Mouse (Mus musculus) gastrocnemius, postnatal 4 days (tissue): Measurements from ENCODE around the gene Klf16. TPM values are rescaled to one million over a fixed set of nuclear protein-coding genes. Genes with fewer than 3 reads are reported as not detected.
A peak's percentile ranks its signal among the peaks of the same experiment; 100 is the strongest.

Source experiments
- DNase-seq, 2 experiments: peaks; one replicate each; pipeline ENCODE4 v3.0.0; 2021 to 2022; ENCODE audit warnings: low spot score in 2 of 2, mixed read lengths in 2 of 2
- total RNA-seq, 2 experiments: library from RNA; stranded (reverse); gene quantifications; 2 replicates each; pipeline ENCODE4 v1.2.3; 2021

Klf16 gene
- total RNA-seq, 2 experiments from 2014 or later = 7.5 to 8.5 TPM

DNA sequence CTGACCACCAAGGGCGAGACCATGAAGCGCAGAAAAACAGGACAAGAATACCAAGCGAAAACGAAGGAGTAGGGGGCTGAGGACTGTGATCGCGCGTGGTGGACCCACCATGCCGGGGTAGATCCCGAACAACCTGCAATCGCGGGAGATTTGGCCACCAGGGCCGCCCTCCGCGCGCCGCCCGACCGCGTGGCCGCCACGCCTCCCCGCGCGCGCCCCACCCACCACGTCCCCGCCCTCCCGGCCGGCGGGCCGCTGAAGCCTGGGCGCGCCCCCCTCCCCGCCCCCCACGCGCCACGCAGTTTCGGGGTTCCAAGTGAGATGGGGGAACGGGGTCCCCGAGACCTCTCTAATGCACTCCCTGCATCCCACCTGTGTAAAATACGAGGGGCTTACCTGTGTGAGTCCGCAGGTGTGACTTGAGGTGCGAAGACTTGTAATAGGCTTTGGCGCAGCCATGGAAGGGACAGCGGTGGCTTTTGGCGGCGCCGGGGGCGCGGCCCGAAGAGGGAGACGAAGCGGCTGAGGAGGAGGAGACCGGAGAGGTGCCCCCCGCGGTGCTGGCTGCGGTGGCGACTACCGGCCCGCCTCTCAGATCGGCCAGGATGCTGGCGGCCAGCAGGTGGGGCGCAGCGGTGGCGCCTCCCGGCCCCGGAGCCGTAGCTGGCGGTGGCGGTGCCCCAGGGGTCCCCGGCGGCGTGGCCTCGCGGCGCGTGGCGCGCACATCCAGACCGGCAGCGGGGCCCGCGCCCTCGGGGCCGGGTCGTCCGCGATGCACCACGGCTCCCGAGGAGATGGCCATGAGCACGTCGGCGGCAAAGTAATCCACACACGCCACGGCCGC, 548 bp downstream of the Klf16 start:
- DNase-seq = peak in 1 of 2 experiments; percentile 59

- no peak for DNase-seq
Observed at GRCm38 (mm10) chr10:80575925-80576324, 1.2 kb downstream of the Klf16 start.

- no peak for DNase-seq
Observed at GRCm38 (mm10) chr10:80574896-80575295, 2.2 kb downstream of the Klf16 start.

GRCm38 (mm10) chr10:80573944-80574343, 3.2 kb downstream of the Klf16 start:
- DNase-seq = no peak

DNA sequence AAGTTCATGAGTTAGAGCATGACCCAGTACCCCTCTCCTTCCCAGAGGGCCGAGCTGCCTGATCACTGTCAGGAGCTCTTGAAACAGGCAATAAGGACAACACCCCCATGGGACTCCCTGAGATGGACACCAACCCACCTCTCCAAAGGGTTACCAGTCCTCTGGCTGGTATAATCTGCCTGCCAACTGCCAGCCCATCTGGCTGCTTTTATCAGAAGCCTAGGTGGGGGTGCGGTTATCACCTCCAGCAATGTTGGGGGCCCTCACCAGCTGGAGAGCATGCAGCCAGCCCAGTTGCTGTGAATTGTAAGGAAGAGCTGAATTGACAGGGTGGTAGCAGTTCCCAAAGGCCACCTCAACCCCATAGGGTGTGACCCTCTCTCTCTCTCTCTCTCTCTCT, 4.6 kb downstream of the Klf16 start:
- DNase-seq = no peak

GRCm38 (mm10) chr10:80570871-80571836, 6.0 kb downstream of the Klf16 start:
- peak in 1 of 2 experiments; percentile 32 for DNase-seq

DNA sequence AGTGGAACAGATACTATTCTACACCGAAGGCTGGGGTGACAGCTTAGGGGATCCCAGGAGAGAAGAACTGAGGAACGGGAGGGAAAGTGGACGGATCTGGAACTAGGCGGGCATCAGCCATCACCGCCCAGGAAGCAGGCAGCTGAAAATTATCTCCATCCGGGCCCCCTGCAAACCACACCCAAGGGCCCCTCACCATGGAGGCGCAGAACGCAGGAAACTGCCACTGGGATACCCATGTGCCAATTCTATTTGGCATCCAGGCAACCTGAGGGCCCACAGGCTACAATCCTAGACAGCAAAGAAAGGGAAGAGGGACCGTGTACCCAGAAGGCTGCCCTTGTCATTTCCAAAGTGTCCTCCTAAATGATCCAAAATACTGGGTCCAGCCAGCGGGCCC, 6.7 kb downstream of the Klf16 start:
- DNase-seq = peak in 1 of 2 experiments; percentile 16

- peak; percentile 59 to 77 for DNase-seq
Observed at GRCm38 (mm10) chr10:80569664-80570066, 7.5 kb downstream of the Klf16 start.

DNA sequence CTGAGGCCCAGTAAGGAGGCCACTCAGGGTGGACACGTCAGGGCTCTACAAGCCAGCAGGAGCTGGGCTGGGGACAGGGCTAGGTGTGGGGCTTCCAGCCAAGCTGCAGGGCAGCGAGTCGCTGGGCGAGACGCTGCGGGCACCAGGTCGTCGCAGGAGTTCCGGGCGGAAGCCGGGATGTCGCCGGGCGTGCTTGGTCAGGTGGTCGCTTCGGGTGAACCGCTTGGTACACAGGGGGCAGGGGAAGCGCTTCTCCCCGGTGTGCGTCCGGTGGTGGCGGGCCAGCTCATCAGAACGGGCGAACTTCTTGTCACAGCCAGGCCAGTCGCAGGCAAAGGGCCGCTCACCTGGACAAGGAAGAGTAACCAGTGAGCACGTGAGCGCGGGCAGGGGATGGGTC, 8.2 kb downstream of the Klf16 start:
- DNase-seq = peak in 1 of 2 experiments; percentile 21

- DNase-seq = peak; percentile 75 to 82
Observed at GRCm38 (mm10) chr10:80566375-80567092, 10.6 kb downstream of the Klf16 start.

DNA sequence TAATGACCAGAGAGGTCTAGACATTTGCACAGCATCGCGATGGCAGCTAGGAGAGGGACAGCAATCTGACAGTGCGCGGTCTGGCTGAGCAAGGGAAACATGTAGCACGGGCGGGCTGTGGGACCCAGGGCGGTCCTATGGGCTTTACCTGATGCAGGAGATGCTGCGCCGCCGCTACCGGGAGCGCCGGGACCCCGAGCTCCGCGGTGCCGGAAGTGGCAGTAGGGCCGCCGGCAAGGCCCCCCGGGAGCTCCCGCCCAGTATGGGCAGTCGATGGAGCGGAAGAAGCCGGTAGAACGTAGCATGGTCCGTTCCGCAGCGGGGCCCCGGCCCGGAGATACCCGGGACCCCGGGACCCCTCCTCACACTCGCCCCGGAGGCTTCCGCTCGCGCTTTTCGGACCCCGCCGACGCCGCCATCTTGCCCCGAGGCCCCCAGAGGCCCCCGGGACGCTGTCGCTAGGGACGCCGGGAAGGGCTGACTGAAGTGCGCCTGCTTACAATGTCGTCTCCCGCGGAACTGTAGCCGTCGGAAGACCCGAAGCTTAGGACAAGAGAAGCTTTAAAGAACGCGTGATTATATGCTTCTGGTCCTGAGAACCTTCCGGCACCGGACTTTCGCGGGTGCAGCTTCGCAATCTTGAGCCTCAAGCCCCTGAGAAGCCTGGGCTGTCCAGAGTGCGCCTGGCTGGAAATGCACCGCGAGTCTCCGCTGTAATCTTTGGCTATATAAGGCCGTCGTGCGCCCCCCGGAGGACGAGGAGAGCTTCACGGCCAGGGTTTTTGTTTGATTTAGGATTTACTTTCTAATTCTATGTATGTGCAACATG, 15.8 kb downstream of the Klf16 start, which contains the start of gene Rexo1:
Gene Rexo1 (minus strand): TSS at position 445 of the 829 bp plus-strand sequence.
- DNase-seq = peak; percentile 75 to 93

GRCm38 (mm10) chr10:80560621-80561020, 16.5 kb downstream of the Klf16 start:
- no peak for DNase-seq

GRCm38 (mm10) chr10:80559431-80559830, 17.7 kb downstream of the Klf16 start:
- no peak for DNase-seq

DNA sequence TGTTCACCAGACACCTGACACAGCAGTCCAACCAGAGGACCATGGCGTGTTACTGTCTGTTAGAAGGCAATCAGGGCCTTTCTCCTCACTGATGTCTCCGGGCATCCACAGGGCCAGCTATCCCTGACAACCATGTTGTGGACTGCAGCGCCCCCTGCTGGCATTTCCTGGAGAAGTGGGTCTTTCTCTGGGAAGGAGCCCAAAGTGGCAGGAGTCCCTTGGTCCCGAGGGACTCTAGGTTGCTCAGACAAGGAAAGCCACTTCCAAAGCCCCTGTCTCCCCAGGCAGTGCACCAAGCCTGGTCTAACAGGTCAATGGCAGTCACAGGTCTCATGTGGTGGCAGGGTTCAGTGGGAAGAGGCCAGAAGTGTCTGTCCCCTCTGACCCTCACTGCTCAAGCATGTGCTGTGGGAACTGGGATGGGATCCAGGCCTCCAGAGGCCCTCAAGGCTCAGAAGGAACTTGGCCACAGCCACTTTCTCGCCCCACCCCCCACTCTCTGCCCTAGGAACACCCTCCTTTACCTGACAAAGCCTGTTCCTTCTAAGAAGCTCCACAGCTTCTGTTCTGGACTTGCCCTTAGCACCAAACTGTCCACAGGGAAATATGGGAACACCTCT, 19.7 kb downstream of the Klf16 start:
- peak in 1 of 2 experiments; percentile 78 for DNase-seq

- no peak for DNase-seq
Observed at GRCm38 (mm10) chr10:80553997-80554396, 23.1 kb downstream of the Klf16 start.

DNA sequence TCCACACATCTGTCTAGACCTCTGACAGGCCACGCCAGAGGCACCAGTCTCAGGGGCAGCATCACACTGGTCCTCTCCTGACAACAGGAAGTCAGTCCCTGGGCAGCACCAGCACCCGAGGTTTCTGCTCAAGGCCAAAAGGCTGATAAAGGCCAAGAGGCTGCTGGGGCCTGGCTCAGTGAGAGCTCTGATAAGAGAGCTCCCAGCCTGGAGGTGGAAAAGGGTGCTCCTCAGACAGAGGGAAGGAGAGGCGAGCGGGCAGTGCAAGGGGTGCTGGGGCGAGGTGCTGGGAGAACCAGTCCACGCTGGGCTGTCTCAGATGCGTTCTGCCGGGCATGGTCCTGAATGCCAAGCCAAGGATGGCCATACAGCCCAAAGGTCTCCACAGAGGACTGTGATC, 23.5 kb downstream of the Klf16 start:
- DNase-seq = no peak

GRCm38 (mm10) chr10:80552364-80552763, 24.8 kb downstream of the Klf16 start:
- no peak for DNase-seq

GRCm38 (mm10) chr10:80549279-80549678, 27.8 kb downstream of the Klf16 start:
- DNase-seq = no peak

DNA sequence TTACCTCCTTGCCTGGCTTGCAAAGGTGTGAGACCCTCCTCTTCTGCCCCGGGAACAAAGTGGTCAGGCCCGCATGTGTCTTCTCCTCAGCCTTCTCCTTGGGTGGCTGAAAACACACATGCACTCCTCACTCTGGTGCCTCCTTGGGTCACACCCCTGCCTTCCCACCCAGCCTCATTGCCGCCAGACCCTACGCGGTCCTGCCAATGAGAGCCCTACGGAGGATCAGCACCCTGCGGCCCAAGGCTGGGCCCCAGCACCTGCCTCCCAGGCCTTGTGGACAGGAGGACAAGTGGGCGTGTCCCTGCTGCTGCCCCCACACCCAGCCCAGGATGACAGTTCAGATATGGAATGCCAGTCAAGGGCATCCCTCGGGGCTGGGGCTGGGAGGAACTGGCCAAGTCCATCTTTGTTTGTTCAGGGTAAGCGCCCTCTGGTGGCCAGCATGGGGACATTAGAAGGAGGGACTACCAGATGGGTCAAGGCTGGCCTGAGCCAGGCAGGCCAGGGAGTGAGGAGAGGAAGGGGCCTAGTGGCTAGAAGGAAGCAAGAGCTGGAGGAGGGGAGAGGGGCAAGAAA, 28.6 kb downstream of the Klf16 start:
- peak; percentile 64 to 70 for DNase-seq
